Mouse (Mus musculus): Measurements from ENCODE around the gene Actr1b. TPM values are rescaled to one million over a fixed set of nuclear protein-coding genes. Genes with fewer than 3 reads are reported as not detected.
A peak's percentile ranks its signal among the peaks of the same experiment; 100 is the strongest.

Actr1b gene
- polyA plus RNA-seq, 1 experiment, result 83.3 TPM

GRCm38 (mm10) chr1:36737300-36737699 lies 23.1 kb upstream of the Actr1b start:
- peaks cover under 1% of the 10 kb centered on the region for H3K4me1 ChIP-seq (ENCODE audit: control insufficient read depth, insufficient read depth, low read length)
- H3K9me3 ChIP-seq (replicated peaks; ENCODE audit: control insufficient read depth, insufficient read depth, low read length, poor library complexity, severe bottlenecking), result no peaks in the 10 kb centered on the region
- TF ChIP-seq EP300 (IDR thresholded peaks at IDR 0.05; ENCODE audit: insufficient read depth, low read depth, low read length), result no peak
- peak; percentile 31 for TF ChIP-seq CTCF (IDR thresholded peaks at IDR 0.05; ENCODE audit: low read depth, low read length)
- no peak for TF ChIP-seq POLR2A (IDR thresholded peaks at IDR 0.05; ENCODE audit: insufficient read depth, low read length)
- no peaks in the 10 kb centered on the region for H3K27me3 ChIP-seq (ENCODE audit: control insufficient read depth, insufficient read depth, low read length, poor library complexity, severe bottlenecking)
- no peaks in the 10 kb centered on the region for H3K36me3 ChIP-seq (ENCODE audit: control insufficient read depth, insufficient read depth, low read length, poor library complexity, severe bottlenecking)
- no peak overlapping the region for H3K4me3 ChIP-seq (ENCODE audit: low read depth, low read length)
- no peak overlapping the region for H3K9ac ChIP-seq (ENCODE audit: low read depth, poor library complexity, severe bottlenecking)
- H3K27ac ChIP-seq (ENCODE audit: insufficient read depth, low read length), result no peak overlapping the region

- Histone ChIP-seq H3K4me3 (ENCODE audit: low read depth, low read length) (no peak overlapping the region), H3K36me3 (ENCODE audit: control insufficient read depth, insufficient read depth, low read length, poor library complexity, severe bottlenecking) (no peaks in the 10 kb centered on the region), H3K27me3 (ENCODE audit: control insufficient read depth, insufficient read depth, low read length, poor library complexity, severe bottlenecking) (no peaks in the 10 kb centered on the region; the same call in 1 of the 2 replicates), H3K9me3 (replicated peaks; ENCODE audit: control insufficient read depth, insufficient read depth, low read length, poor library complexity, severe bottlenecking) (no peaks in the 10 kb centered on the region; the same call in 1 of the 2 replicates), H3K9ac (ENCODE audit: low read depth, poor library complexity, severe bottlenecking) (no peak overlapping the region), H3K27ac (ENCODE audit: insufficient read depth, low read length) (no peak overlapping the region), H3K4me1 (ENCODE audit: control insufficient read depth, insufficient read depth, low read length) (no peaks in the 10 kb centered on the region)
- TF ChIP-seq POLR2A (IDR thresholded peaks at IDR 0.05; ENCODE audit: insufficient read depth, low read length), result no peak
- no peak for TF ChIP-seq EP300 (IDR thresholded peaks at IDR 0.05; ENCODE audit: insufficient read depth, low read depth, low read length)
- TF ChIP-seq CTCF (IDR thresholded peaks at IDR 0.05; ENCODE audit: low read depth, low read length), result no peak
These were observed 9.8 kb upstream of the Actr1b start for GRCm38 (mm10) chr1:36724057-36724431.

DNA sequence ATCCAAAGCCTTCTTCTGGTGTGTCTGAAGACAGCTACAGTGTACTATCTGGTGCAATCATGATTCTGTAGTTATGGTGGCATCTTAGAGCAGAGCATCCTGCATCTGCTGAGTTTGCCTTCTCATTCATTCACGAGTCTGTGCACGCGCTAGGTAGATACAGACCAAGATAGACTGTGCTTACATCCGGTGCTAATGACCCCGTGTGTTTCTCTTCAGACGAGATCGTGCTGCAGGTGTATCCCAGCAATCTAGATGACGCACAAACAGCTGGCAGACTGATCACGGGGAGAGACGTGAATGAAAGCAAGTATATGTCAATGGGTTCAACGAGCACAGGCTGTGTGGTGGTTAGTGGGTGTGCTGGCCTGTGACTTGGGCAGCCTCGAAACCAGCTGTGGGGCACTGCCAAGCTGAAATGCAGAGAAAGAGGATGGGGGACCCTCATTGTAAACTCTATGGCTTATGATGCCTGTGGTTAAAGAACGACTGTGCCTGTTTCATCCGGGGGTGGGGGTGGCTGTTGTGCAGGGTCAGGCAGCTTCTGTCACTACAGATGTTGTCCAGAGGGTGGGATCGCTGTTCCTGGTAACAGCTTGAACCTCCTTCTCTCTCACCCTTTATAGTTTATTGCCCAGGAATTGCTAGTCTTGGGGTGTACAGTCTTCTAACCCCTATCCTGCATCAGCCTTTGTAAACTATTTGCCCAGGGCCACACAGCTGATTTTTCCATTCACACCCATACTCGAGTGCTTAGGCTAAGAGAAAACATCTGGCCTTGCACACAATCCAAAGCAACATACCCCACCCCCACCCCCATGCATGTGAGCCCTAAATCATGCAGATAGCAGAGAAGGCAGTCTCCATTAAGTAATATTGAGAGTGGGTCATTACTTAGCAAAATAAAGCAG lies 9.2 kb upstream of the Actr1b start:
- Histone ChIP-seq H3K27ac (ENCODE audit: insufficient read depth, low read length) (no peak overlapping the region), H3K9me3 (replicated peaks; ENCODE audit: control insufficient read depth, insufficient read depth, low read length, poor library complexity, severe bottlenecking) (no peaks in the 10 kb centered on the region; the same call in 1 of the 2 replicates), H3K9ac (ENCODE audit: low read depth, poor library complexity, severe bottlenecking) (no peak overlapping the region), H3K27me3 (ENCODE audit: control insufficient read depth, insufficient read depth, low read length, poor library complexity, severe bottlenecking) (no peaks in the 10 kb centered on the region; the same call in 1 of the 2 replicates), H3K4me3 (ENCODE audit: low read depth, low read length) (no peak overlapping the region), H3K4me1 (ENCODE audit: control insufficient read depth, insufficient read depth, low read length) (no peaks in the 10 kb centered on the region), H3K36me3 (ENCODE audit: control insufficient read depth, insufficient read depth, low read length, poor library complexity, severe bottlenecking) (no peaks in the 10 kb centered on the region)
- TF ChIP-seq EP300 (IDR thresholded peaks at IDR 0.05; ENCODE audit: insufficient read depth, low read depth, low read length) (no peak), POLR2A (IDR thresholded peaks at IDR 0.05; ENCODE audit: insufficient read depth, low read length) (no peak)

GRCm38 (mm10) chr1:36718786-36719185 lies 4.6 kb upstream of the Actr1b start:
- no peaks in the 10 kb centered on the region for H3K27me3 ChIP-seq (ENCODE audit: control insufficient read depth, insufficient read depth, low read length, poor library complexity, severe bottlenecking)
- no peak overlapping the region for H3K27ac ChIP-seq (ENCODE audit: insufficient read depth, low read length)
- no peaks in the 10 kb centered on the region for H3K36me3 ChIP-seq (ENCODE audit: control insufficient read depth, insufficient read depth, low read length, poor library complexity, severe bottlenecking)
- TF ChIP-seq CTCF (IDR thresholded peaks at IDR 0.05; ENCODE audit: low read depth, low read length), result no peak
- no peak for TF ChIP-seq EP300 (IDR thresholded peaks at IDR 0.05; ENCODE audit: insufficient read depth, low read depth, low read length)
- TF ChIP-seq POLR2A (IDR thresholded peaks at IDR 0.05; ENCODE audit: insufficient read depth, low read length), result no peak
- no peak overlapping the region for H3K4me3 ChIP-seq (ENCODE audit: low read depth, low read length)
- no peaks in the 10 kb centered on the region for H3K4me1 ChIP-seq (ENCODE audit: control insufficient read depth, insufficient read depth, low read length)
- no peak overlapping the region for H3K9ac ChIP-seq (ENCODE audit: low read depth, poor library complexity, severe bottlenecking)
- H3K9me3 ChIP-seq (replicated peaks; ENCODE audit: control insufficient read depth, insufficient read depth, low read length, poor library complexity, severe bottlenecking), result no peaks in the 10 kb centered on the region; the same call in 1 of the 2 replicates

- no peaks in the 10 kb centered on the region for H3K9me3 ChIP-seq (replicated peaks; ENCODE audit: control insufficient read depth, insufficient read depth, low read length, poor library complexity, severe bottlenecking)
- no peak overlapping the region for H3K27ac ChIP-seq (ENCODE audit: insufficient read depth, low read length)
- H3K27me3 ChIP-seq (ENCODE audit: control insufficient read depth, insufficient read depth, low read length, poor library complexity, severe bottlenecking), result no peaks in the 10 kb centered on the region
- H3K9ac ChIP-seq (ENCODE audit: low read depth, poor library complexity, severe bottlenecking), result no peak overlapping the region
- TF ChIP-seq EP300 (IDR thresholded peaks at IDR 0.05; ENCODE audit: insufficient read depth, low read depth, low read length) (no peak), POLR2A (IDR thresholded peaks at IDR 0.05; ENCODE audit: insufficient read depth, low read length) (no peak), CTCF (IDR thresholded peaks at IDR 0.05; ENCODE audit: low read depth, low read length) (no peak)
- H3K4me3 ChIP-seq (ENCODE audit: low read depth, low read length), result no peak overlapping the region
- H3K4me1 ChIP-seq (ENCODE audit: control insufficient read depth, insufficient read depth, low read length), result peaks cover 10% of the 10 kb centered on the region
- peaks cover 4% of the 10 kb centered on the region; the same call in 1 of the 2 replicates for H3K36me3 ChIP-seq (ENCODE audit: control insufficient read depth, insufficient read depth, low read length, poor library complexity, severe bottlenecking)
These were observed 3.1 kb downstream of the Actr1b start for GRCm38 (mm10) chr1:36711104-36711503.

GRCm38 (mm10) chr1:36709854-36710280 lies 4.4 kb downstream of the Actr1b start, which contains the start of gene 4933424G06Rik:
Gene 4933424G06Rik (plus strand): TSS chr1:36710149.
- Histone ChIP-seq H3K9ac (ENCODE audit: low read depth, poor library complexity, severe bottlenecking) (peak within 1 kb of the TSS; percentile 89), H3K4me3 (ENCODE audit: low read depth, low read length) (peak within 1 kb of the TSS; percentile 97), H3K36me3 (ENCODE audit: control insufficient read depth, insufficient read depth, low read length, poor library complexity, severe bottlenecking) (peaks cover 11% of the 10 kb centered on the region), H3K4me1 (ENCODE audit: control insufficient read depth, insufficient read depth, low read length) (peaks cover 10% of the 10 kb centered on the region), H3K27ac (ENCODE audit: insufficient read depth, low read length) (no peak within 1 kb of the TSS), H3K27me3 (ENCODE audit: control insufficient read depth, insufficient read depth, low read length, poor library complexity, severe bottlenecking) (no peaks in the 10 kb centered on the region), H3K9me3 (replicated peaks; ENCODE audit: control insufficient read depth, insufficient read depth, low read length, poor library complexity, severe bottlenecking) (no peaks in the 10 kb centered on the region)
- no peak for TF ChIP-seq POLR2A (IDR thresholded peaks at IDR 0.05; ENCODE audit: insufficient read depth, low read length)
- TF ChIP-seq EP300 (IDR thresholded peaks at IDR 0.05; ENCODE audit: insufficient read depth, low read depth, low read length), result no peak
- no peak for TF ChIP-seq CTCF (IDR thresholded peaks at IDR 0.05; ENCODE audit: low read depth, low read length)

Data from ES-Bruce4 (cell line).